Mouse (Mus musculus): ENCODE measurements at regions not wholly inside any gene's neighbourhood (a gene's known extent, or its start where the extent isn't known, plus 50 kb on each side); places are given as distances from the start of the nearest gene placed in this dataset.

GRCm38 (mm10) chr19:21146860-21147390 lies 125.2 kb upstream of the Zfand5 start:
- no peak for DNase-seq (ENCODE audit: low spot score in 2 of 2)

DNA sequence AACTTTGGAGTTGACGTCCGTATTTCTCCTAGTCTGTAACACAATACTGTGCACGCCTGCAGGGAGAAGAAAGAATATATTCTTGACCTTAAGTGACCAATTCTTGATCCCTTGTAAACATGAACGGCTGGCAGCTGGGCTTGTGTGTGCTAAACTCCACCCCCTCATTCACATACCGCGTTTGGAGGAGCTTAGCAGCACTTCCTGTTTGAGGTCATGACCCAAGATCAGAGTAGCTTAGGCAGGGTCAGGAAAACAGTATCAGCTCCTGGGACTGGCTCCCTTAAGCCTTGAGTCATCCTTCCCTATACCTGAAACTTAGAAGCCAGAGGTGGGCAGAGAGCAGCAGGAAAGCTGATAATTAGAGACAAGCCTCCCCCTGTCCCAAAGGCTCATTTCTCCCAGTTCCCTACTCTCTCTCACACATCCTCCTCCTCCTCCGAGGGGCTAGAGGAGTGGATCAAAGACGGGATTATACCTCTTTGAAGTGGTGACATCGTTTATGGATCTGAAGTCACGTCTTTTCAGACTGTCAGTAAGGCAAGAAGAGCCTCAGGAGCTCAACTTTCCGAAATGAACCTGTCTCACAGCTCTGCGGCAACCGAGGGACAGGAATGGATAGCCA lies 127.3 kb upstream of the Zfand5 start:
- DNase-seq (ENCODE audit: low spot score in 2 of 2), result peak; percentile 31 to 41

DNA sequence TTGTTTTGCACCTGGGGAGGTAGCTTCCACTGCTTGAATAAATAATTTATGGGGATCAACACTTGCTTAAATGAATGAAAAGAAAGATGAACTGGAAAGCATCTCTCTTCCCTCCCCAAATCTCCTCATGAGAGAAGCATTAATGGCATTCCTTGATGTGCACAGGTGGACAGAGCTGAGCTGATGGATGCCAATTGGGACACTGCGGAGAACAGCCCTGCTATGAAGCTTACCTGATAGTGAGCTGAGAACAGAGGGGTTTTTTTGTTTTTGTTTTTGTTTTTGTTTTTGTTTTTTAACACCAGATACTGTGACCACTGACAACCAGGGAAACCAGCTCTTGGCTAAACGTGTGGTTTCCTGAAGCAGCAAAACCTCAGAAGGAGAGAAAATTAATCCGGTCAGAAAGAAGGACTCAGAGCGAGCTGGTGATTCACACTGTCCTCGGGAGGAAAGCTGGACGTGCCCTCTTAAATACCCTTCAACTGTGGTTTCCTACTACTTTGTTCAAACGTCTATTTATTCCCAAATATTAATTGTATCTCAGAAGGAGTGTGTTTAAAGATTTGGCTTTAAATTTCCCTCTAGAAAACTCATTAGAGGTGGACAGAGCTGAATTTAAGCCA lies 128.0 kb upstream of the Zfand5 start:
- no peak for DNase-seq (ENCODE audit: low spot score in 2 of 2)

- DNase-seq (ENCODE audit: low spot score in 2 of 2), result no peak
Measured at GRCm38 (mm10) chr19:21140456-21140855, 131.6 kb upstream of the Zfand5 start.

GRCm38 (mm10) chr19:21138998-21139495 lies 133.0 kb upstream of the Zfand5 start:
- no peak for DNase-seq (ENCODE audit: low spot score in 2 of 2)

DNA sequence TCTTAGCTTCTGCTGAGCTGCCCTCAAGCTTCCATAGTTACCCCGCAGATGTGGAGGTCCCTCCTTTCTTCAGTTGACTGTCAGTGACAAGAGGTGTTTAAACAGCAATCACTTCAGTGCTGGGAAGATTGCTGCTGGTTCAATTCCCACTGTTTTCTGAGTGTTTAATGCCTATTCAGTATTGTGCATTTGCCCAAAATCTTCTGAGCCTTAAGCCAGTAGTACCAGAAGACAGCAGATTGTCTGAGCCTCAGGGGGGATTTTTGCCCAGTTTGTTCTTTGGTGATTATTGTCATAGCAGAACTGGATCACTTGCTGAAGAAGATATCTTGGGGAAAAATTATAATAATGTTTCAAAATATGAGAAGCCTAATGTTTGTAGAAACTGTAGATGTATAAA lies 135.3 kb upstream of the Zfand5 start:
- DNase-seq (ENCODE audit: low spot score in 2 of 2), result no peak

- DNase-seq (ENCODE audit: low spot score in 2 of 2), result no peak
Measured at GRCm38 (mm10) chr19:21135998-21136380, 136.1 kb upstream of the Zfand5 start.

- DNase-seq (ENCODE audit: low spot score in 2 of 2), result peak in 1 of 2 experiments; percentile 12
Measured at GRCm38 (mm10) chr19:21135297-21135997, 136.6 kb upstream of the Zfand5 start.

DNA sequence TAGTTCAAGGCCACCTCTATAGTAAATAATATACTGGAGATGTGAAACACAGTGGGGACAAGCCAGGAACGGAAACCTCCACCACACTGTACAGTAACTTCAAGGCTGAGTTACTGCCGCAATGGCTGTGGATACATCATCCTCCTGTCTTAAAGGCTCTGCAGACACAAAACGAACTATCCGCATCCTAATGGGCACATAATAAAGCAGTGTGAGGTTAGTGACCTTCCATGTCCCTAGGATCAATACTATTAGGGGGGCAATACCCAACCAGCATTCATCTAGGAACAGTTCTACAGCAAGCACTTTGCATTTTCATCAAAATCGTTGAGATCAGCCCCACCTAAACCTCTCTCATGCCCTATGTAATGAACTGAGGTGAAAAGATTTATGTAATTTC lies 142.4 kb upstream of the Zfand5 start:
- DNase-seq (ENCODE audit: low spot score in 2 of 2), result no peak

- no peak for DNase-seq (ENCODE audit: low spot score in 2 of 2)
Measured at GRCm38 (mm10) chr19:21127079-21127745, 144.9 kb upstream of the Zfand5 start.

GRCm38 (mm10) chr19:21126670-21127069 lies 145.4 kb upstream of the Zfand5 start:
- DNase-seq (ENCODE audit: low spot score in 2 of 2), result no peak

DNA sequence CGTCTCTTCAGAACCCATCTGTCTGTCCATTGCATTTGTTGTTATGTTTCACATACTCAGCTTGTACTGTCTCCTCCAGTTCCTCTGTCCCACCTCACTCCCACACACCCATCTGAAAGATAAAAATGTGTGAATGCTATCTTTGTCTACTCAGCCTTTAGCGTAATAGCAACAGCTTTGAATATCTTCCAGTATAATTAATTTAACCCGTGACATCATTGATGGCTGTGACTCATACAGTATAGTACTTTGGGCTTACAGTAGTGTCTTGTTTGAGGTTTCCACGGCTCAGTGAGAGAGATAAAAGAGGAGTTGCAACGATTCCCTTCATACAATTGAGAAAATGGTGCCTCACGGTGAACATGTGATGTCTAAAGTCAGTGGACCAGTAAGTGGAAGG lies 152.6 kb upstream of the Zfand5 start:
- no peak for DNase-seq (ENCODE audit: low spot score in 2 of 2)

- DNase-seq (ENCODE audit: low spot score in 2 of 2), result no peak
Measured at GRCm38 (mm10) chr19:21118782-21119181, 153.3 kb upstream of the Zfand5 start.

GRCm38 (mm10) chr19:21115693-21116092 lies 156.4 kb upstream of the Zfand5 start:
- DNase-seq (ENCODE audit: low spot score in 2 of 2), result no peak

DNA sequence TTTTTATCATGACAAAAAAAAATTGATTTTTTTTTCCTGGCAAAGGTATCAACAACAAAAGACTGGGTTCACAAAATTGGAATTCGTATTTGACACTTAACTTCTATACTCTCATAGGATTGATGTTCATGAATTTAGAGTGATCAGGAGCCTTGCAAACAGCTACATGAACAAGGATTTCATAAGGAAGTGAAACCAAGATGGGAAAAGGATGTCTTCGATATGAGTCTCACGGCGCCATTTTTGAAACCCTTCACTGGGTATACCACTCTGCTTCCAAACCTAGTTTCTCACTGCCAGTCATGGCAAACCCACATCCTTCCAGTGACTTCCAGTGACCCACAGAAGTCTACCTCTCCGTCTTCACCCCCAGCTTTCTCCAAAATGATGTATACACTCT lies 157.8 kb upstream of the Tmc1 start:
- no peak for DNase-seq (ENCODE audit: low spot score in 2 of 2)

DNA sequence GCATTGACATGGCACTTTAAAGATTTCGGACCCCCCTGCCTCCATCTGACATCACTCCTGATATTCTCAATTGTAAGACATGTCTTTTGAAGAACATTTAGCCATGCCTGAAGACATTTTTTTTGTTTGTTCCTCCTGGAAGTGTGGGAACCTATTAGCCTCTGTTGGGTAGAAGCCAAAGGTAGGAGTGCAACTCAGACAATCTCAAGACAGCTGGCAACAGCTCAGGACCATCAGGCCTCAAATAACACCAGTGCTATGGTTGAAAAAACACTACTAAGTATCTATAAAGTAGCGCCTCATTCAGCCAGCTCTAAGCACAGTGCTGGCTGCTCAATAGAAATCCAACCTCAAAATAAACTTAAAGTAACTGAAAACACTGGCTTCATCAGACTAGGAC lies 154.3 kb upstream of the Tmc1 start:
- no peak for DNase-seq (ENCODE audit: low spot score in 2 of 2)

GRCm38 (mm10) chr19:21107741-21108140 lies 153.7 kb upstream of the Tmc1 start:
- no peak for DNase-seq (ENCODE audit: low spot score in 2 of 2)

DNA sequence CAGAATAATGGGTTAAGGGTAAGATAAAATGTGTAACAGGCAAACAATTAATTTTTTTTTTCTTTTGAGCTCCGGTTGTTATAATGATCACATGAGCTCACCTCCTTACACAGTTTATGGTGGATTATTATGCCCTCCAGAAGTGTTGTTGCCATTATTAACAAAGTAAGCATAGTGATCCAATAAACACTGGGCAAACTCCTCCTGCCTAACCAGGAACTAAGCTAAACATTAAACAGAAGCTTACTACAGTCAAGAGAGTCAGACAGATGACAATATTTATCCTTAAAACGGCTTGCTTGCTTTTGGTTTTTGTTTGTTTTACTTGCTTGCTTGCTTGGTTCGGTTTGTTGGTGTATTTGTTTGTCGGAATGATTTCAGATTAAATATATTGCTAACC lies 153.3 kb upstream of the Tmc1 start:
- DNase-seq (ENCODE audit: low spot score in 2 of 2), result no peak

- DNase-seq (ENCODE audit: low spot score in 2 of 2), result no peak
Measured at GRCm38 (mm10) chr19:21106766-21107165, 152.8 kb upstream of the Tmc1 start.

DNA sequence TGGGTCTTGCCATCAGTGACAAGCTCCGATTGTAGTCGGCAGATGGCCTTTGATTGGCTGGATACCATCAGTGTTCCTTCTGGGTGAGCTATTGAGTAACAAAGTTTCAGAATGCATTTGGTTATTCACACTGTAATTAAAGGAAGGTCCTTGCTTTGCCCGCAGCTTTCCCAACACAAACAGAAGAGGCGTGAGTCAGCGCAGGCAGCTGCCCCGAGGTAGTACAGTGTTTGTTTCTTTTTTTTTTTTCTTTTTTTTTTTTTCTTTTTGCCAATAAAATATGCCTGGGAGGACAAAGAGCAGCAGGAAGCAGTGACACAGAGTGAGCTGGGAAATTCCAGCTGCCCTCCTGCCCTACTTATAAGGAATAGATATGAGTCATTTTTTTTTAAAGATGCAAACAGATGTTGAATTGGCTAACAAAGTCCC lies 152.3 kb upstream of the Tmc1 start:
- no peak for DNase-seq (ENCODE audit: low spot score in 2 of 2)

DNA sequence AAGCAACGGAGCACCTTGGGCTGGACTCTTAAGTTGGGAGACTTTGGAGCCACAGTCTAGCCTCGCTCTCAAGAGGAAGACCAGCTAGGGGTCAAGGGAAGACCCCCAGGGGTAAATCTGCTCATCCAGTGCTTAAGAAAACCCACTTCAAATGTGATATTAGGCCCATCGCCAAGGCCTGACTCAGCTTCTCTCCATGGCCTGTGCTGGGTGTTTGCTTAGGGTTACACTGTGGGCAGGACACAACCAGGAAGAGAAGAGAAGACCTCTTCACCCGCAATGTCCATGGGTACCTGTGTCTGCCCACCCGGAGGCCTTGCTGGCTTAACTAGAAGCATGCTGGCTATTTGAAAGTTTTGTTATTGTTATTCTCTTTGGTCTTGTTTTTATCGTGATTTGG lies 151.0 kb upstream of the Tmc1 start:
- DNase-seq (ENCODE audit: low spot score in 2 of 2), result no peak

DNA sequence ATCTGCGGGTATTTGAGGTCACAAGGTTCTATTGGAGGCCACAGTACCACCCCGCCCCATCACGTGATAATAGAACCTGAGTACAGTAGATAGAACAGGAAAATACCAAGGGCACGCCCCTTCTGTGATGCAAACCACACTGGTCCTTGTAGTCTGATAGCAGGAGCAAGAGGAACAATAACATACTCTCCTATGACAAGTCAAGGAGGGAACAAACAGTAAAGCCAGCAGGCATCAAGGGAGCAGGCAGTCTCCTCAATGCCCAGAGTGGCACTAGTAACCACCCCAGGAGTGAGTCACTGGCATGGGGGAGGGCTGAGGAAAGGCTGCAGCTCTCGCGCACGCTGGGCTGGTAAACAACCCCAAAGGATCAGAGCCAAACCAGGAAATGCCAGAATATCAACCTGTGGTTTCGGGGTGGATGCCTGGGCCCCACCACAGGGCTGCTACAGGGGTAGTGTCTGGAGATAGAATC lies 150.5 kb upstream of the Tmc1 start:
- peak; percentile 4 to 16 for DNase-seq (ENCODE audit: low spot score in 2 of 2)

Measured in thymus, postnatal 10 days (tissue).